Mouse (Mus musculus): ENCODE data around the gene Erlin1. TPM values are rescaled to one million over a fixed set of nuclear protein-coding genes. Genes with fewer than 3 reads are reported as not detected.

The Erlin1 gene
- polyA plus RNA-seq, 1 experiment from 2014 or later = 19.2 TPM

GRCm38 (mm10) chr19:44068232-44068631 lies 1.4 kb downstream of the Erlin1 start:
- H3K9ac ChIP-seq (ENCODE audit: low read depth, low read length) = peak overlapping the region; percentile 73; the same call in 1 of the 2 replicates
- peak overlapping the region; percentile 75 for H3K4me3 ChIP-seq (ENCODE audit: low read depth, low read length)
- no peaks in the 10 kb centered on the region for H3K9me3 ChIP-seq (replicated peaks; ENCODE audit: control insufficient read depth, low read length)
- no peak for ATAC-seq (ENCODE audit: low read depth)
- H3K27me3 ChIP-seq (ENCODE audit: control insufficient read depth, insufficient read depth, low read depth, low read length) = no peaks in the 10 kb centered on the region
- peaks cover 7% of the 10 kb centered on the region for H3K4me1 ChIP-seq (ENCODE audit: control insufficient read depth, low read depth, low read length)
- WGBS (ENCODE audit: insufficient replicate concordance) = 25% methylated on average over 4 of the region's 4 CpGs
- no peak overlapping the region for H3K27ac ChIP-seq (ENCODE audit: low read length)
- no peaks in the 10 kb centered on the region; the same call in 1 of the 2 replicates for H3K36me3 ChIP-seq (ENCODE audit: control insufficient read depth, insufficient read depth)
- peak overlapping the region; percentile 96 for H3K4me2 ChIP-seq (ENCODE audit: low read depth, low read length)

DNA sequence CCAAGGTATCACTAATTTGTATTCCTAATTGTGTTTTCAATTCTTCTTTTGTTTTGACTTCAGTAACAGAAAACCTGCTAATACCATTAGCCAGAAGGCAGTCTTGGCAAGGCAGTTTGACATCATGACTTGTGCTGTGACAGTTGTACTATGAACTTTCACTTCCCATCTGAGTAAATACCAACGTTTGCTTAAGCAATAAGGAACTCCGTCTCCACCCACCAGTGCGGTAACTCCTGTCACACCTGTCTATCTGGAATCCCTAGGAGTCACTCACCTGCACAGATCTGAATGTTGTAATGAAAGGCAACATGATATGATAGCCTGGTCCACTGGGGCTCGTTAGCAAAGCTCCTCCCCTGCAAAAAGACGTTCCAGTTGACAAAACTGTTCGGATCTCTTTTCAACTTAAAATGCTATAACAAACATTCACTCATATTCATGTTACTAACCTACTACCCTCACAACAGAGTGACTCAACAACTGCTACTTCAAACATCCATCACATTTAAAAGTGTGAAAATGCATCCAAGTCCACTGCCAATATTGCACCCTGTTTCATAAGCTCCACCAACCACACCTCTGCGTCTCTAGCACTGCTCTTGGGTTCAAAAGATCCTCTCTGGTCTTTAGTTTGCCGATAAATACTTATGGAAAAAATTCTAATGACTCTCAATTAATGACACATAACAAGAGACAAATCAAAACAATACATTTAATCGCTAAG lies 2.1 kb downstream of the Erlin1 start:
- Histone ChIP-seq H3K4me3 (ENCODE audit: low read depth, low read length) (peak overlapping the region; percentile 21; the same call in 1 of the 2 replicates), H3K4me1 (ENCODE audit: control insufficient read depth, low read depth, low read length) (peaks cover 7% of the 10 kb centered on the region), H3K27me3 (ENCODE audit: control insufficient read depth, insufficient read depth, low read depth, low read length) (no peaks in the 10 kb centered on the region), H3K9ac (ENCODE audit: low read depth, low read length) (no peak overlapping the region), H3K9me3 (replicated peaks; ENCODE audit: control insufficient read depth, low read length) (no peaks in the 10 kb centered on the region), H3K36me3 (ENCODE audit: control insufficient read depth, insufficient read depth) (no peaks in the 10 kb centered on the region; the same call in 1 of the 2 replicates), H3K4me2 (ENCODE audit: low read depth, low read length) (peak overlapping the region; percentile 96), H3K27ac (ENCODE audit: low read length) (no peak overlapping the region)
- 51% methylated on average over 9 of the region's 9 CpGs for WGBS (ENCODE audit: insufficient replicate concordance)
- no peak for ATAC-seq (ENCODE audit: low read depth)

GRCm38 (mm10) chr19:44064734-44065133 lies 4.9 kb downstream of the Erlin1 start:
- Histone ChIP-seq H3K27me3 (ENCODE audit: control insufficient read depth, insufficient read depth, low read depth, low read length) (no peaks in the 10 kb centered on the region), H3K9me3 (replicated peaks; ENCODE audit: control insufficient read depth, low read length) (no peaks in the 10 kb centered on the region), H3K4me1 (ENCODE audit: control insufficient read depth, low read depth, low read length) (peaks cover 5% of the 10 kb centered on the region), H3K27ac (ENCODE audit: low read length) (no peak overlapping the region), H3K4me2 (ENCODE audit: low read depth, low read length) (no peak overlapping the region), H3K36me3 (ENCODE audit: control insufficient read depth, insufficient read depth) (no peaks in the 10 kb centered on the region; the same call in 1 of the 2 replicates), H3K4me3 (ENCODE audit: low read depth, low read length) (no peak overlapping the region), H3K9ac (ENCODE audit: low read depth, low read length) (no peak overlapping the region)
- WGBS (ENCODE audit: insufficient replicate concordance) = 77% methylated on average over 2 of the region's 2 CpGs
- no peak for ATAC-seq (ENCODE audit: low read depth)

DNA sequence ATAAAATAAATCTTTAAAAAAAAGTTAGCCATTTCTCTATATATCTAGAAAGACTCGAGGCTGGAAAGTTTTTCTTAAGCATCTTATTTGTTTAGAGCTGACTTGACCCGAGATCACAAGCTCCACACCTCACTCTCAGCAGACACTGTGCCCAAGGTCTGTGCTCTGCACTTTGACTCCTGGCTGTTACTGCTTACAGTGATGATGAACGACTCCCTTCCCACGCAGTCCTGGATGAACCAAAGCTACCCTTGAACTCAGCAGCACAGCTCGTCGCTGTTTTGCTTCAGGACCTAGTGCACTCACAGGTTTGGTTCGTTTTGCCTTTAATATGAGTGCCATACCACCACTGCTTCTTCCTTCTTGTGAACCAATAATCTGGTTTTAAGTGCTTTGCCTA lies 5.8 kb downstream of the Erlin1 start:
- peak; percentile 56 for ATAC-seq (ENCODE audit: low read depth)
- Histone ChIP-seq H3K27ac (ENCODE audit: low read length) (no peak overlapping the region), H3K9me3 (replicated peaks; ENCODE audit: control insufficient read depth, low read length) (no peaks in the 10 kb centered on the region), H3K4me1 (ENCODE audit: control insufficient read depth, low read depth, low read length) (peaks cover 5% of the 10 kb centered on the region), H3K4me2 (ENCODE audit: low read depth, low read length) (no peak overlapping the region), H3K36me3 (ENCODE audit: control insufficient read depth, insufficient read depth) (peaks cover 2% of the 10 kb centered on the region; the same call in 1 of the 2 replicates), H3K9ac (ENCODE audit: low read depth, low read length) (no peak overlapping the region), H3K27me3 (ENCODE audit: control insufficient read depth, insufficient read depth, low read depth, low read length) (no peaks in the 10 kb centered on the region), H3K4me3 (ENCODE audit: low read depth, low read length) (no peak overlapping the region)
- WGBS (ENCODE audit: insufficient replicate concordance) = 49% methylated on average over 7 of the region's 7 CpGs

GRCm38 (mm10) chr19:44060226-44060625 lies 9.4 kb downstream of the Erlin1 start:
- H3K4me1 ChIP-seq (ENCODE audit: control insufficient read depth, low read depth, low read length) = no peaks in the 10 kb centered on the region
- no peak overlapping the region for H3K27ac ChIP-seq (ENCODE audit: low read length)
- peaks cover 2% of the 10 kb centered on the region; the same call in 1 of the 2 replicates for H3K36me3 ChIP-seq (ENCODE audit: control insufficient read depth, insufficient read depth)
- H3K9me3 ChIP-seq (replicated peaks; ENCODE audit: control insufficient read depth, low read length) = no peaks in the 10 kb centered on the region
- no peaks in the 10 kb centered on the region for H3K27me3 ChIP-seq (ENCODE audit: control insufficient read depth, insufficient read depth, low read depth, low read length)
- H3K4me3 ChIP-seq (ENCODE audit: low read depth, low read length) = no peak overlapping the region
- H3K9ac ChIP-seq (ENCODE audit: low read depth, low read length) = no peak overlapping the region
- H3K4me2 ChIP-seq (ENCODE audit: low read depth, low read length) = no peak overlapping the region
- no peak for ATAC-seq (ENCODE audit: low read depth)
- 69% methylated on average over 3 of the region's 3 CpGs for WGBS (ENCODE audit: insufficient replicate concordance)

GRCm38 (mm10) chr19:44055173-44055826 lies 14.3 kb downstream of the Erlin1 start:
- no peak overlapping the region for H3K9ac ChIP-seq (ENCODE audit: low read depth, low read length)
- H3K27ac ChIP-seq (ENCODE audit: low read length) = no peak overlapping the region
- H3K4me3 ChIP-seq (ENCODE audit: low read depth, low read length) = no peak overlapping the region
- no peaks in the 10 kb centered on the region for H3K9me3 ChIP-seq (replicated peaks; ENCODE audit: control insufficient read depth, low read length)
- 63% methylated on average over 4 of the region's 4 CpGs for WGBS (ENCODE audit: insufficient replicate concordance)
- H3K4me1 ChIP-seq (ENCODE audit: control insufficient read depth, low read depth, low read length) = no peaks in the 10 kb centered on the region
- peaks cover 2% of the 10 kb centered on the region; the same call in 1 of the 2 replicates for H3K36me3 ChIP-seq (ENCODE audit: control insufficient read depth, insufficient read depth)
- ATAC-seq (ENCODE audit: low read depth) = no peak
- no peak overlapping the region for H3K4me2 ChIP-seq (ENCODE audit: low read depth, low read length)
- no peaks in the 10 kb centered on the region for H3K27me3 ChIP-seq (ENCODE audit: control insufficient read depth, insufficient read depth, low read depth, low read length)

DNA sequence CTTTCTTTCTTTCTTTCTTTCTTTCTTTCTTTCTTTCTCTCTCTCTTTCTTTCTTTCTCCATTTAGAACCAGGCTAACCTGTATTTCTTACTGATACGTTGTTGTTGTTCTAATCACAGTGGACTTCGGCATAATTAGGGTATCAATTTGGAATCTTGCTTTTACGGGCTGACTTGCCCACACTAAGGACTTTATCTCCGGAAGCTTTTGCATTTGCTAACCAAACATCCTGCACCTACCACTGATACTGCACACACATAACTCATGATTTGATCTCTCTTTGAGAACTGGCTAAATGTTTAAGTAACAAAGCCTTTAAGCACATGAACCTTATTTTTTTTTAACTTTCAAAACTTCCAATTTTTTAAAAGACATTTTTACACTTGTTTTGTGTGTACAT lies 19.2 kb downstream of the Erlin1 start:
- Histone ChIP-seq H3K9ac (ENCODE audit: low read depth, low read length) (no peak overlapping the region), H3K9me3 (replicated peaks; ENCODE audit: control insufficient read depth, low read length) (no peaks in the 10 kb centered on the region), H3K27me3 (ENCODE audit: control insufficient read depth, insufficient read depth, low read depth, low read length) (no peaks in the 10 kb centered on the region), H3K4me2 (ENCODE audit: low read depth, low read length) (no peak overlapping the region), H3K27ac (ENCODE audit: low read length) (no peak overlapping the region), H3K4me3 (ENCODE audit: low read depth, low read length) (no peak overlapping the region), H3K36me3 (ENCODE audit: control insufficient read depth, insufficient read depth) (no peaks in the 10 kb centered on the region), H3K4me1 (ENCODE audit: control insufficient read depth, low read depth, low read length) (no peaks in the 10 kb centered on the region)
- WGBS (ENCODE audit: insufficient replicate concordance) = 49% methylated on average over 4 of the region's 4 CpGs
- no peak for ATAC-seq (ENCODE audit: low read depth)

GRCm38 (mm10) chr19:44049282-44049681 lies 20.3 kb downstream of the Erlin1 start:
- ATAC-seq (ENCODE audit: low read depth) = no peak
- H3K27ac ChIP-seq (ENCODE audit: low read length) = no peak overlapping the region
- 63% methylated on average over 3 of the region's 3 CpGs for WGBS (ENCODE audit: insufficient replicate concordance)
- no peak overlapping the region for H3K9ac ChIP-seq (ENCODE audit: low read depth, low read length)
- no peaks in the 10 kb centered on the region for H3K36me3 ChIP-seq (ENCODE audit: control insufficient read depth, insufficient read depth)
- no peak overlapping the region for H3K4me2 ChIP-seq (ENCODE audit: low read depth, low read length)
- no peaks in the 10 kb centered on the region for H3K9me3 ChIP-seq (replicated peaks; ENCODE audit: control insufficient read depth, low read length)
- H3K27me3 ChIP-seq (ENCODE audit: control insufficient read depth, insufficient read depth, low read depth, low read length) = no peaks in the 10 kb centered on the region
- no peaks in the 10 kb centered on the region for H3K4me1 ChIP-seq (ENCODE audit: control insufficient read depth, low read depth, low read length)
- no peak overlapping the region for H3K4me3 ChIP-seq (ENCODE audit: low read depth, low read length)

DNA sequence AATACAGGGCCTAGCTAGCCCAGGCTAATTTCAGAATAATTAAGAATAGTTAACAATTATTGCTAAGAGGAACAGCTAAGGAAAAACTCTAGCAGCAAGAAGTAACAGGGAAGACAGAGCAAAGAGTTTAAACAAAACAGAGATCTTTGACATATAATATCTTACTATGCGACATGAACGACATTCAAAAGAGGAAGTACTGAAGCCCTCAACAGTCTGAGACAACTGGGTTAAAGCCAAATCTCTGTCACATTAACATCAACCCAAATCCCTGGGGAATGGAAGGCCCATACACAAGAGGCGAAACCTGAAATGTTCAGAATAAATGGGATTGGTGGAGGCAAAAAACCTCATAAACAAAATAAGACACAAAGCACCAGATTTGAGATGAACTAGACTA lies 23.7 kb downstream of the Erlin1 start:
- ATAC-seq (ENCODE audit: low read depth) = no peak
- H3K27ac ChIP-seq (ENCODE audit: low read length) = no peak overlapping the region
- WGBS (ENCODE audit: insufficient replicate concordance) = 59% methylated on average over 3 of the region's 3 CpGs

More for the DNA sequence above, 23.7 kb downstream of the Erlin1 start:
- H3K9ac ChIP-seq (ENCODE audit: low read depth, low read length) = no peak overlapping the region
- no peaks in the 10 kb centered on the region for H3K4me1 ChIP-seq (ENCODE audit: control insufficient read depth, low read depth, low read length)
- no peak overlapping the region for H3K4me3 ChIP-seq (ENCODE audit: low read depth, low read length)
- no peaks in the 10 kb centered on the region for H3K9me3 ChIP-seq (replicated peaks; ENCODE audit: control insufficient read depth, low read length)
- no peak overlapping the region for H3K4me2 ChIP-seq (ENCODE audit: low read depth, low read length)
- H3K27me3 ChIP-seq (ENCODE audit: control insufficient read depth, insufficient read depth, low read depth, low read length) = no peaks in the 10 kb centered on the region
- H3K36me3 ChIP-seq (ENCODE audit: control insufficient read depth, insufficient read depth) = no peaks in the 10 kb centered on the region
